Mouse (Mus musculus) gastrocnemius, adult 2 months (tissue): Measurements from ENCODE around the gene Sec11a. TPM values are rescaled to one million over a fixed set of nuclear protein-coding genes. Genes with fewer than 3 reads are reported as not detected.

Source experiments
- DNase-seq: peaks from one replicate; pipeline ENCODE4 v3.0.0; 2022
- H3K27ac ChIP-seq: fragments of 200-600 bp; 2 replicates; pipeline ENCODE4 v1.8.1; 2022; ENCODE audit warnings: mild to moderate bottlenecking
- H3K4me3 ChIP-seq: fragments of 200-600 bp; 2 replicates; pipeline ENCODE4 v1.8.1; 2022; ENCODE audit warnings: mild to moderate bottlenecking, moderate library complexity
- CTCF ChIP-seq: fragments of 200-600 bp; IDR thresholded peaks from 2 replicates; pipeline ENCODE4 v1.8.1; 2022; ENCODE audit warnings: antibody characterized with exemption, mild to moderate bottlenecking, moderate library complexity
- intact Hi-C: fragments of 180-260 bp; cut with DNase I; formaldehyde crosslinking; loops from one replicate; pipeline ENCODE4 v1.15.1; 2025
- total RNA-seq, 2 experiments: library from RNA; stranded (reverse); gene quantifications; 2 replicates each; pipeline ENCODE4 v1.2.3; 2021

The Sec11a gene
- total RNA-seq, 2 experiments from 2014 or later, result 21.4 to 31.5 TPM

DNA sequence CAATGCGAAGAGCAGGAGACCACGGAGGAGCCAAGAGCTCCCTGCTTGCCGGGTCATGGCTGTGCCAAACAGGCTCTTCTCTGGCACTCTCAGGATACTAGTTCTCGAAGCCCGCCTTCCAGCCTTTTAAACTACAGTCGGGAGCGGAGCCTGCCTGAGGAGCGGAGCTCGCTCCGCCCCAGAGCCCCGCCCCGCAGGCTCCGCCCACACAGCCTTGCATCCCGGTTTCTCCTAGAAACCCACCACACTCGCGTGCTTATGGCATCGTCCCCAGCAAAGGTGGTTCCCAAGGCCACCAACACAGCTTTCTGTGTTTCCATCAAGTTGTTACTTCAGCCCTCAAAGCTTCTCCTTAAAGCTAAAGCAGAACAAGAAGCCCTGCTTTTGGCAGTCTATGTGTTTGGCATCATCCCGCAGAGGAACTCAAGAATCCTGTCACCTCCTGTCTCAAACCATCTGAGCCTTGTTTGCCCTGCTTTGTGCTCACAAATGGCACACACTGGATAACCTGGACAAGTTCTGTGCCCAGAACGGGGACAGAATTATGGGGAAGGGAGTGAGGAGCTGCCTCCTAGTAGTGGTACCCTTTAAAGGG, 42.6 kb downstream of the Sec11a start, which contains the start of gene Nmb:
Gene Nmb, minus strand, starts transcription at position 156 of the 595 bp plus-strand sequence.
- intact Hi-C loops, result no loop called here
- TF ChIP-seq CTCF, result no peak
- DNase-seq, result peak; percentile 82
- Histone ChIP-seq H3K27ac (peak within 1 kb of the TSS; percentile 66), H3K4me3 (peak within 1 kb of the TSS; percentile 77)

- DNase-seq, result no peak
- H3K4me3 ChIP-seq, result peak overlapping the region; percentile 77
- intact Hi-C loops, result no loop called here
- H3K27ac ChIP-seq, result peak overlapping the region; percentile 66; the same call in 1 of the 2 replicates
- no peak for TF ChIP-seq CTCF
These were observed 43.8 kb downstream of the Sec11a start for GRCm38 (mm10) chr7:80903625-80904422.

GRCm38 (mm10) chr7:80901541-80902274, 45.9 kb downstream of the Sec11a start:
- DNase-seq, result no peak
- peak overlapping the region; percentile 84 for H3K27ac ChIP-seq
- no peak for TF ChIP-seq CTCF
- intact Hi-C loops, result loop anchor here (2.0 kb wide), 1 partner anchor 91 kb away; the partner anchor contains the start of gene Zfp592
- peak overlapping the region; percentile 74 for H3K4me3 ChIP-seq

DNA sequence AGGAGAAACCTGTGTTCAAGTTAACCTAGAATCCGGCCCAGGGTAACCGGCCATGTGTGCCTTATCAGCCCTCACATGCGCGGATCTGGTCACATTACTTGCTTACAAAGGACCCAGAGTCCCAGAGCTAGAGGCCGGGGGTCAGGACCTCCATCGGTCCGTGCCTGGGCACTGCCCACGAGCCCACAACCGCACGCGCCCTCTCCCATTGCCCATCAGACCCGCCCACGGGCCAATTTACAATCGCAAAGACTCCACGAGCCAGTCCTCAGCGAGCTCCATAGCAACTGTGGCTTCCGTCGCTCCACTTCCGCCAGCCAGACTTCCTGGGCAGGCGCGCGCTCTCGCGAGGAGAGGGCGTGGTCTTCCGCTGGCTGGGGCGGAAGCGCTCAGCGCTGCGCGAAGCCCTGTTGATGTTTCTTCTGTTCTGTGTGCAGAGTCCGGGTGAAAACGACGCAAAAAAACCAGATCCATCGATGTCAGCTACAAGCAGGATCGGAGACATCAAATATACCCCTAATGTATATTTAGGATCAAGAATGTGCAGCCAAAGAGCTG, 46.6 kb downstream of the Sec11a start, which contains the start of gene Wdr73:
Gene Wdr73, minus strand, starts transcription at position 326 of the 558 bp plus-strand sequence.
- peak within 1 kb of the TSS; percentile 74 for H3K4me3 ChIP-seq
- no peak for TF ChIP-seq CTCF
- intact Hi-C loops, result loop anchor here (2.0 kb wide), 1 partner anchor 92 kb away; the partner anchor contains the start of gene Zfp592
- H3K27ac ChIP-seq, result peak within 1 kb of the TSS; percentile 84
- DNase-seq, result peak; percentile 94

- TF ChIP-seq CTCF, result no peak
- no peak for DNase-seq
- no peak overlapping the region for H3K27ac ChIP-seq
- no peak overlapping the region for H3K4me3 ChIP-seq
- intact Hi-C loops, result no loop called here
These were observed 49.9 kb downstream of the Sec11a start for GRCm38 (mm10) chr7:80897721-80898120.

- no peak for DNase-seq
- Histone ChIP-seq H3K4me3 (no peak overlapping the region), H3K27ac (no peak overlapping the region)
- intact Hi-C loops, result no loop called here
- no peak for TF ChIP-seq CTCF
These were observed 50.4 kb downstream of the Sec11a start for GRCm38 (mm10) chr7:80897134-80897533.

DNA sequence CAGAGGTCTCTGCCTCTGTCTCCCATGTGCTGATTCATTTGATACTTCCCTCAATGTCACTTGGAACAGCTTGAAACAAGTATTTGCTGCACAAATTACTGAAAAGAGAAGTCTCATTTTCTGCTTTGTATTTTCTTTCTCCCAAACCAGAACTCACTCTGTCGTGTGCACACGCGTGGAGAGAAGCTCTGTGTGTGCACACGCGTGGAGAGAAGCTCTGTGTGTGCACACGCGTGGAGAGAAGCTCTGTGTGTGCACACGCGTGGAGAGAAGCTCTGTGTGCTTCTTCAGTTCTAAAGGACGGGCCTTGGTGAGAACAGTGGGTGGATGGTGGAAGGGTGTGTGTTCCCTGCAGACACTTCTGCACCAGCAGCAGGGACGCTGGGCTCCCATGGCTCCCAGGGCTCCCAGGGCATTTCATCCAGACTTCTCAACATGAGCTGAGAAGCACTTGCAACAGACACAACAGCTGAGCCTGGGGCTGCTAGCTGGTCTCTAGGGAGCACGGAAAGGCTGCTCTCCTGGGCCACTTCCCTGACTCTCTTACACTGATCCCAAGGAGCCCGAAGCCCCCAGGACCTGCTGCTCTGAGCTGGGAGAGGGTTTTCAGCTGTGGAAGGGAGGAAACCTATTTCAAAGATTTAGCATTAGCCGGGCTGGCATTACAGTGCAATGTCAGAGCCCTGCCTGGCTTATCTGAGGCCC, 52.6 kb downstream of the Sec11a start:
- H3K4me3 ChIP-seq, result no peak overlapping the region
- DNase-seq, result no peak
- no peak for TF ChIP-seq CTCF
- peak overlapping the region; percentile 70 for H3K27ac ChIP-seq
- intact Hi-C loops, result no loop called here

DNA sequence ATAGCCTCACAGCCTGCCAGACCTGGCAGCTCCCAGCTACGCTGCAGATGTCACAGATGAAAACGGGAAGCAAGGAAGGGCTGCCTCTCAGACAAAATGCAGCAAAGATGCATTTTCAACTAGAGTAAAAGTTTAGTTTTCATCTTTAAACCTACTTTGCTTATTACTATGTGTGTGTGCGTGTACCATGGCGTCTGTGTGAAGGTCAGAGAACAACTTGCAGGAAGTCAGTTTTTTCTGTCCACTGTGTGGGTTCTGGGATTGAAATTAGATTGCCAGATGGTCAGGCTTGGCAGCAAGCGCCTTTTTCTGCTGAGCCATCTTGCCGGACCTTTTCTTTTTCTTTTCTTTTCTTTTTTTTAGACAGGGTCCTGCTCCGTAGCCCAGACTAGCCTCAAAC, 53.4 kb downstream of the Sec11a start:
- TF ChIP-seq CTCF, result no peak
- intact Hi-C loops, result no loop called here
- Histone ChIP-seq H3K4me3 (no peak overlapping the region), H3K27ac (peak overlapping the region; percentile 70)
- no peak for DNase-seq

DNA sequence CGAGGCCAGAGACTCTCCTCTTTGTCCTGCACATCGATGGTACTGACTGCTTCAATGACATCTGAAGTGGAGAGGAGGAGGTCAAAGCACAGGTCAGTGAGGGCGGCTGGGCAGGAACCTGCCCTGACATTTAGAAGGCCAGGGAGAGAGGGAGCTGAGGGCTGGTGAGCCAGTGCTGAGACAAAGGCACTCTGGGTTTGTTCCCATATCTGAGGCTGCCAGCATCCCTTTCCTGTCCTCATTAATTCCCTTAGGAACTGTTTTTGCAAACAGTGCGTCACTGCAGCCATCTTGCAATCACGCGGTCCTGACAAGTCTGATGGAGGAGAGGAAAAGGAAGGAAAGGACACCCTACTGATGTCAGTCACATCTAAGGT, 53.8 kb downstream of the Sec11a start:
- Histone ChIP-seq H3K27ac (peak overlapping the region; percentile 70), H3K4me3 (no peak overlapping the region)
- DNase-seq, result no peak

DNA sequence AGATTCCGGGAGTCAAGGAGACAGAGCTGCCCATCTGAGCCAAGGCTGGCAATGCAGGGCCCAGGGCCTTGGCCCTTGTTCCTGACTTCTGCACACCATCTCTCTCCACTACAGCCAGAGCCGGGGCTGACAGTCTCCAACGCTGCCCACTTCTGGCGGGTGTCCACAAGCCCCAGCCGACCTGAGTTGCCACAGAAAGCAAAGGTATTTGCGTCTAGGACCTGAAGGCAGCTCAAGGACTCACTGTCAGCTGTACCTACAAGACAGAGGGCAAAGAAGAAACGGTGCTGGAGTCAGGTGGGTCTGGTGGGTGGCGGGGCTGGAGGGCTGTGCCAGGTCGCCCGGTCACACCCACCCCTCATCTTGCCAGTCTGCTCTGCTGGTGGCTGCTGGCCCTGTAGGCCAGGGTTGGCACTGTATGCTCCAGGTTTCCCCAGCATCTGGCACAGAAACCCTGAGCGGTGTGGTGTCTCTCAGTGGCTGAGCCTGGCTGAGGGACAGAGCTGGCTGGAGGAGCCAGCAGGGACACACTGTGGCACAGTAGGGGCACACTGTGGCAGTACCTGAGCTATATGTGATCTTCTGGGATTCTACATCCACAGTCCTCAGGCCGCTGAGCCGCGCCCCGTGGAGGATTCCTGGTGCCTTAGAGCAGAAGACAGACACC, 54.4 kb downstream of the Sec11a start:
- Histone ChIP-seq H3K27ac (peak overlapping the region; percentile 70), H3K4me3 (no peak overlapping the region)
- no peak for TF ChIP-seq CTCF
- intact Hi-C loops, result no loop called here
- DNase-seq, result no peak

More for the DNA sequence above, 53.8 kb downstream of the Sec11a start:
- TF ChIP-seq CTCF, result no peak
- intact Hi-C loops, result no loop called here

DNA sequence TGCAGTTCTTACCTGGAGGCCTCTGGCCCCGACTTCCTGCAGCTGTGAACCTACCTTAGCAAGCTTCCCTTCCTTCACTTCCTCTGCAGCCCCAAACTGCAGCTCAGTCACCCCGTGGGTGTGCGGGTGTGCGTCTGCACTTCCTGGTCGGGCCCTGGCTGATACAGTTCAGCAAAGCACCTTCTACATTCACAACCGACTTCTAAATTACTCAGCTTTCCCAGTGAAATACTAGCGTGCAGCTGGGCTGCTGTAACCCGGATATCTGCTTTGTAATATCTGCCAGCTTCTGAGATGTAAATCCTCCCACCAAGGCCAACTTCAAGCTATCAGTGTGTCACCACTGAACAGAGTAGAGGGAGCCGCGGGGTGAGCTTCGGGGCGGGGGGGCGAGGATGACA, 57.7 kb downstream of the Sec11a start:
- no peak for DNase-seq
- no peak for TF ChIP-seq CTCF
- H3K27ac ChIP-seq, result peak overlapping the region; percentile 68
- intact Hi-C loops, result loop anchor here (10.0 kb wide), 1 partner anchor 445 kb away; no protein-coding TSS in a partner anchor
- H3K4me3 ChIP-seq, result no peak overlapping the region
